Mouse (Mus musculus): ENCODE data around the gene Maml2. TPM values are rescaled to one million over a fixed set of nuclear protein-coding genes. Genes with fewer than 3 reads are reported as not detected.
A peak's percentile ranks its signal among the peaks of the same experiment; 100 is the strongest.

Maml2 gene
- polyA plus RNA-seq, 1 experiment from 2014 or later: 12.1 TPM

GRCm38 (mm10) chr9:13446236-13446635 lies 148.5 kb downstream of the Maml2 start:
- Histone ChIP-seq H3K27me3 (ENCODE audit: control insufficient read depth, insufficient read depth, low read length) (no peaks in the 10 kb centered on the region), H3K36me3 (ENCODE audit: control insufficient read depth, insufficient read depth, low read length) (no peaks in the 10 kb centered on the region), H3K9ac (replicated peaks; ENCODE audit: low read length) (no peak overlapping the region), H3K27ac (replicated peaks; ENCODE audit: low read depth, low read length) (no peak overlapping the region), H3K4me2 (ENCODE audit: low read length) (no peak overlapping the region), H3K9me3 (ENCODE audit: control insufficient read depth, low read length) (no peaks in the 10 kb centered on the region), H3K4me3 (replicated peaks; ENCODE audit: low read depth, low read length) (no peak overlapping the region), H3K4me1 (ENCODE audit: control insufficient read depth, insufficient read depth, low read length) (no peaks in the 10 kb centered on the region)
- ATAC-seq (ENCODE audit: low FRiP score, low TSS enrichment): no peak
- DNase-seq: no peak
- 94% methylated on average over 1 of the region's 1 CpGs for WGBS

- H3K9me3 ChIP-seq (ENCODE audit: control insufficient read depth, low read length): no peaks in the 10 kb centered on the region
- H3K4me3 ChIP-seq (replicated peaks; ENCODE audit: low read depth, low read length): no peak within 1 kb of the TSS
- no peaks in the 10 kb centered on the region for H3K27me3 ChIP-seq (ENCODE audit: control insufficient read depth, insufficient read depth, low read length)
- no peaks in the 10 kb centered on the region for H3K36me3 ChIP-seq (ENCODE audit: control insufficient read depth, insufficient read depth, low read length)
- no peak for ATAC-seq (ENCODE audit: low FRiP score, low TSS enrichment)
- no peaks in the 10 kb centered on the region for H3K4me1 ChIP-seq (ENCODE audit: control insufficient read depth, insufficient read depth, low read length)
- no peak within 1 kb of the TSS for H3K4me2 ChIP-seq (ENCODE audit: low read length)
- H3K9ac ChIP-seq (replicated peaks; ENCODE audit: low read length): no peak within 1 kb of the TSS
- no peak for DNase-seq
- H3K27ac ChIP-seq (replicated peaks; ENCODE audit: low read depth, low read length): no peak within 1 kb of the TSS
- WGBS: 91% methylated on average over 4 of the region's 4 CpGs
Measured at GRCm38 (mm10) chr9:13446703-13447285, 149.0 kb downstream of the Maml2 start, which contains the start of gene Gm17571. Gene Gm17571 (minus strand): TSS chr9:13446753.

GRCm38 (mm10) chr9:13448716-13449115 lies 151.0 kb downstream of the Maml2 start:
- no peaks in the 10 kb centered on the region for H3K27me3 ChIP-seq (ENCODE audit: control insufficient read depth, insufficient read depth, low read length)
- no peak overlapping the region for H3K9ac ChIP-seq (replicated peaks; ENCODE audit: low read length)
- ATAC-seq (ENCODE audit: low FRiP score, low TSS enrichment) (no peak), DNase-seq (no peak)
- WGBS: 90% methylated on average over 3 of the region's 3 CpGs
- no peaks in the 10 kb centered on the region for H3K36me3 ChIP-seq (ENCODE audit: control insufficient read depth, insufficient read depth, low read length)
- no peaks in the 10 kb centered on the region for H3K9me3 ChIP-seq (ENCODE audit: control insufficient read depth, low read length)
- H3K4me1 ChIP-seq (ENCODE audit: control insufficient read depth, insufficient read depth, low read length): no peaks in the 10 kb centered on the region
- H3K4me3 ChIP-seq (replicated peaks; ENCODE audit: low read depth, low read length): no peak overlapping the region
- no peak overlapping the region for H3K27ac ChIP-seq (replicated peaks; ENCODE audit: low read depth, low read length)
- H3K4me2 ChIP-seq (ENCODE audit: low read length): no peak overlapping the region

GRCm38 (mm10) chr9:13454651-13455123 lies 156.9 kb downstream of the Maml2 start:
- WGBS: 13% methylated on average over 7 of the region's 7 CpGs
- ATAC-seq (ENCODE audit: low FRiP score, low TSS enrichment): 0 out of 2 replicates have a peak, but pooled peaks have one; percentile 50

GRCm38 (mm10) chr9:13455231-13455630 lies 157.5 kb downstream of the Maml2 start:
- Histone ChIP-seq H3K4me1 (ENCODE audit: control insufficient read depth, insufficient read depth, low read length) (0 out of 2 replicates have a peak, but pooled peaks cover 5% of the 10 kb centered on the region), H3K9me3 (ENCODE audit: control insufficient read depth, low read length) (no peaks in the 10 kb centered on the region), H3K4me2 (ENCODE audit: low read length) (no peak overlapping the region), H3K27ac (replicated peaks; ENCODE audit: low read depth, low read length) (no peak overlapping the region), H3K9ac (replicated peaks; ENCODE audit: low read length) (no peak overlapping the region), H3K36me3 (ENCODE audit: control insufficient read depth, insufficient read depth, low read length) (no peaks in the 10 kb centered on the region), H3K27me3 (ENCODE audit: control insufficient read depth, insufficient read depth, low read length) (no peaks in the 10 kb centered on the region), H3K4me3 (replicated peaks; ENCODE audit: low read depth, low read length) (no peak overlapping the region)
- DNase-seq (no peak), ATAC-seq (ENCODE audit: low FRiP score, low TSS enrichment) (no peak)
- WGBS: 87% methylated on average over 1 of the region's 1 CpGs

More at GRCm38 (mm10) chr9:13454651-13455123, 156.9 kb downstream of the Maml2 start:
- Histone ChIP-seq H3K27me3 (ENCODE audit: control insufficient read depth, insufficient read depth, low read length) (no peaks in the 10 kb centered on the region), H3K9ac (replicated peaks; ENCODE audit: low read length) (no peak overlapping the region), H3K4me3 (replicated peaks; ENCODE audit: low read depth, low read length) (no peak overlapping the region), H3K4me2 (ENCODE audit: low read length) (no peak overlapping the region), H3K9me3 (ENCODE audit: control insufficient read depth, low read length) (no peaks in the 10 kb centered on the region), H3K36me3 (ENCODE audit: control insufficient read depth, insufficient read depth, low read length) (no peaks in the 10 kb centered on the region), H3K27ac (replicated peaks; ENCODE audit: low read depth, low read length) (no peak overlapping the region), H3K4me1 (ENCODE audit: control insufficient read depth, insufficient read depth, low read length) (0 out of 2 replicates have a peak, but pooled peaks cover 5% of the 10 kb centered on the region)
- peak; percentile 72 for DNase-seq

- H3K27ac ChIP-seq (replicated peaks; ENCODE audit: low read depth, low read length): no peak overlapping the region
- no peak overlapping the region for H3K4me2 ChIP-seq (ENCODE audit: low read length)
- no peak overlapping the region for H3K9ac ChIP-seq (replicated peaks; ENCODE audit: low read length)
- no peaks in the 10 kb centered on the region for H3K36me3 ChIP-seq (ENCODE audit: control insufficient read depth, insufficient read depth, low read length)
- H3K27me3 ChIP-seq (ENCODE audit: control insufficient read depth, insufficient read depth, low read length): no peaks in the 10 kb centered on the region
- H3K9me3 ChIP-seq (ENCODE audit: control insufficient read depth, low read length): no peaks in the 10 kb centered on the region
- H3K4me3 ChIP-seq (replicated peaks; ENCODE audit: low read depth, low read length): no peak overlapping the region
- WGBS: 82% methylated on average over 6 of the region's 6 CpGs
- 0 out of 2 replicates have a peak, but pooled peaks cover 5% of the 10 kb centered on the region for H3K4me1 ChIP-seq (ENCODE audit: control insufficient read depth, insufficient read depth, low read length)
- DNase-seq: no peak
- ATAC-seq (ENCODE audit: low FRiP score, low TSS enrichment): no peak
Measured at GRCm38 (mm10) chr9:13457774-13458173, 160.0 kb downstream of the Maml2 start.

GRCm38 (mm10) chr9:13459371-13459770 lies 161.6 kb downstream of the Maml2 start:
- Histone ChIP-seq H3K27me3 (ENCODE audit: control insufficient read depth, insufficient read depth, low read length) (no peaks in the 10 kb centered on the region), H3K4me1 (ENCODE audit: control insufficient read depth, insufficient read depth, low read length) (0 out of 2 replicates have a peak, but pooled peaks cover 5% of the 10 kb centered on the region), H3K9ac (replicated peaks; ENCODE audit: low read length) (no peak overlapping the region), H3K27ac (replicated peaks; ENCODE audit: low read depth, low read length) (no peak overlapping the region), H3K9me3 (ENCODE audit: control insufficient read depth, low read length) (no peaks in the 10 kb centered on the region), H3K4me2 (ENCODE audit: low read length) (no peak overlapping the region), H3K36me3 (ENCODE audit: control insufficient read depth, insufficient read depth, low read length) (no peaks in the 10 kb centered on the region), H3K4me3 (replicated peaks; ENCODE audit: low read depth, low read length) (no peak overlapping the region)
- WGBS: 44% methylated on average over 1 of the region's 1 CpGs
- no peak for DNase-seq
- ATAC-seq (ENCODE audit: low FRiP score, low TSS enrichment): no peak

- Histone ChIP-seq H3K27ac (replicated peaks; ENCODE audit: low read depth, low read length) (no peak overlapping the region), H3K36me3 (ENCODE audit: control insufficient read depth, insufficient read depth, low read length) (no peaks in the 10 kb centered on the region), H3K9ac (replicated peaks; ENCODE audit: low read length) (no peak overlapping the region), H3K4me3 (replicated peaks; ENCODE audit: low read depth, low read length) (no peak overlapping the region), H3K4me2 (ENCODE audit: low read length) (no peak overlapping the region), H3K9me3 (ENCODE audit: control insufficient read depth, low read length) (no peaks in the 10 kb centered on the region), H3K4me1 (ENCODE audit: control insufficient read depth, insufficient read depth, low read length) (no peaks in the 10 kb centered on the region), H3K27me3 (ENCODE audit: control insufficient read depth, insufficient read depth, low read length) (no peaks in the 10 kb centered on the region)
- 87% methylated on average over 3 of the region's 3 CpGs for WGBS
- DNase-seq: no peak
- no peak for ATAC-seq (ENCODE audit: low FRiP score, low TSS enrichment)
Measured at GRCm38 (mm10) chr9:13460012-13460411, 162.3 kb downstream of the Maml2 start.

GRCm38 (mm10) chr9:13460926-13461325 lies 163.2 kb downstream of the Maml2 start:
- H3K27ac ChIP-seq (replicated peaks; ENCODE audit: low read depth, low read length): no peak overlapping the region
- H3K36me3 ChIP-seq (ENCODE audit: control insufficient read depth, insufficient read depth, low read length): no peaks in the 10 kb centered on the region
- H3K27me3 ChIP-seq (ENCODE audit: control insufficient read depth, insufficient read depth, low read length): no peaks in the 10 kb centered on the region
- H3K4me1 ChIP-seq (ENCODE audit: control insufficient read depth, insufficient read depth, low read length): no peaks in the 10 kb centered on the region
- no peak for ATAC-seq (ENCODE audit: low FRiP score, low TSS enrichment)
- 100% methylated on average over 1 of the region's 1 CpGs for WGBS
- no peak overlapping the region for H3K4me3 ChIP-seq (replicated peaks; ENCODE audit: low read depth, low read length)
- DNase-seq: no peak
- H3K4me2 ChIP-seq (ENCODE audit: low read length): no peak overlapping the region
- H3K9me3 ChIP-seq (ENCODE audit: control insufficient read depth, low read length): no peaks in the 10 kb centered on the region
- no peak overlapping the region for H3K9ac ChIP-seq (replicated peaks; ENCODE audit: low read length)

Data from midbrain, embryonic 14.5 days (tissue).